Mouse (Mus musculus) lung, postnatal 0 days (tissue): ENCODE measurements around the gene Hemk1.

Source experiments
- CTCF ChIP-seq: IDR thresholded peaks from 2 replicates; pipeline ENCODE4 v1.5.1; 2016; ENCODE audit warnings: antibody characterized with exemption, mild to moderate bottlenecking
- EP300 ChIP-seq: IDR thresholded peaks from 2 replicates; pipeline ENCODE4 v1.6.1; 2016; ENCODE audit warnings: antibody characterized with exemption, mild to moderate bottlenecking, control low read depth

DNA sequence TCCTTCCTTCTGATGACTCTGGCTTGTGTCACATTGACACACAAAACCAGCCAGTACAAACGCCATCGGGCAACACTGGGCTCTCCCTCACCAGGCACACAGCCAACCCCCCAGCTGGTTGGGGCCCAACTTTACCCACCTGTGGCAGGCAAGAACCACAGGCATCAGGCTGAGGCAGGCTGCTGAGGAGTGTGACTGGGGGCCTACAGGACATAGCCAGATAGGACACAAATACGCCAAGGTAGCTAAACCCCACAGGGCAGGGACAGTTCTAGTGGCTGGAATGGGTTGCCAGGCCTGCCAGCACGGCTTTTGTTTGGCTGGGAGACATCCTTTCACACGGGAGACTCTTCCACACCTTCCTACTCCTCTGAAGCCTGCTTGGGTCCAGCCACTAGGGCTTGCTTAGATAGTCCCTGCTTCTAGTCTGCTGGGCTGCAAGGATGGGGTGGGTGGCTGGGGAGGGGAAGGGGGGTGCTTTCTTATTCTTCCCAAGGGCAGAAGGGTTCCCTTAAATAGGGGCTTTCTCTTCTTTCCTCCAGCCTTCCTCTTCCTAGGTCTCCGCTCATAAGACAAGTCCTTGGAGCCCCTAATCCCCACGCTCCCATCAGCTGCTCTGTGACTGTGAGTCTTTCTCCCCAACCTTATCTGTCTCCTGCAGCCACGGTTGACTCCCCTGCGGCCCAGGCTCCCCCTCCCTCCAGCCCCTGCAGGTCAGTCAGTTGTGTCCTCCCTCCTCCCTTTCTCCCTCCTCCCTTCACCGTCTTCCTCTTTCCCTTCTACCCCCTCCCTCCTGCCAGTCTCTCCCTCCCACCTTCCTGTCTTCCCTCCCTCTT is 31.3 kb upstream of the Hemk1 start:
- TF ChIP-seq EP300, result no peak
- TF ChIP-seq CTCF, result no peak
